Mouse (Mus musculus) liver, embryonic 11.5 days (tissue): ENCODE data around the gene Drc7. TPM values are rescaled to one million over a fixed set of nuclear protein-coding genes. Genes with fewer than 3 reads are reported as not detected.

ENCODE experiments used
- ATAC-seq: fragments of 200-750 bp; cut with Nextera tagmentation; replicated peaks from 2 replicates; pipeline ENCODE4 v1.8.0; 2017; ENCODE audit warnings: moderate number of reproducible peaks, mild to moderate bottlenecking, moderate TSS enrichment, moderate library complexity; ENCODE audit not compliant: low FRiP score
- DNase-seq: peaks from one replicate; pipeline ENCODE4 v3.0.0-alpha.2; 2017; ENCODE audit warnings: low spot score
- H3K27ac ChIP-seq: fragments of 300-500 bp; sonication (generic); 2 replicates; pipeline ENCODE4 v1.5.1; 2014; ENCODE audit warnings: mild to moderate bottlenecking, low read depth, low read length, control low read depth
- H3K27me3 ChIP-seq: fragments of 300-500 bp; sonication (generic); replicated peaks from 2 replicates; pipeline ENCODE4 v1.6.1; 2014; ENCODE audit warnings: low read length, mixed read lengths; ENCODE audit not compliant: control insufficient read depth, insufficient read depth
- H3K36me3 ChIP-seq: fragments of 300-500 bp; sonication (generic); 2 replicates; pipeline ENCODE4 v1.6.1; 2014; ENCODE audit warnings: mild to moderate bottlenecking, low read length, moderate library complexity, mixed read lengths; ENCODE audit not compliant: control insufficient read depth, insufficient read depth
- H3K4me1 ChIP-seq: fragments of 300-500 bp; sonication (generic); replicated peaks from 2 replicates; pipeline ENCODE4 v1.6.1; 2014; ENCODE audit warnings: low read length, mixed read lengths; ENCODE audit not compliant: control insufficient read depth, insufficient read depth
- H3K4me2 ChIP-seq: fragments of 300-500 bp; sonication (generic); 2 replicates; pipeline ENCODE4 v1.6.1; 2014; ENCODE audit warnings: mild to moderate bottlenecking, control low read depth, moderate library complexity
- H3K4me3 ChIP-seq: fragments of 300-500 bp; sonication (generic); 2 replicates; pipeline ENCODE4 v1.5.1; 2014; ENCODE audit warnings: low read depth, low read length, control low read depth
- H3K9ac ChIP-seq: fragments of 300-500 bp; sonication (generic); 2 replicates; pipeline ENCODE4 v1.6.1; 2014; ENCODE audit warnings: low read depth, low read length, control low read depth
- H3K9me3 ChIP-seq: fragments of 300-500 bp; sonication (generic); 2 replicates; pipeline ENCODE4 v1.6.1; 2016; ENCODE audit warnings: low read length, inconsistent platforms, mixed read lengths; ENCODE audit not compliant: control insufficient read depth
- WGBS: fragments of 180-500 bp; shearing (Covaris S2); extraction: QIAGEN DNeasy Blood & Tissue Kit; methylation state at CpG from one replicate; pipeline ENCODE4 v1.1.7; 2014; 5-methylcytosine and 5-hydroxymethylcytosine counted together
- polyA plus RNA-seq: library from polyadenylated mRNA; unstranded; fragments of >200 nt; fragmentation: Nextera tagmentation; extraction: Ambion mirVana; gene quantifications from 2 replicates; pipeline ENCODE4 v1.2.1, GENCODE M21; 2014

The Drc7 gene
- polyA plus RNA-seq, 1 experiment from 2014 or later = 0.26 TPM

- ATAC-seq (peak; percentile 17; the same call in 1 of the 2 replicates), DNase-seq (no peak)
- Histone ChIP-seq H3K4me1 (peaks cover 14% of the 10 kb centered on the region), H3K4me3 (no peak overlapping the region), H3K27me3 (no peaks in the 10 kb centered on the region), H3K9me3 (no peaks in the 10 kb centered on the region), H3K9ac (peak overlapping the region; percentile 46), H3K4me2 (peak overlapping the region; percentile 43), H3K36me3 (peaks cover 15% of the 10 kb centered on the region), H3K27ac (peak overlapping the region; percentile 47)
- 70% methylated on average over 7 of the region's 7 CpGs for WGBS
Measured at GRCm38 (mm10) chr8:95085432-95086141, 30.7 kb downstream of the Drc7 start.

GRCm38 (mm10) chr8:95093574-95093973 lies 38.7 kb downstream of the Drc7 start:
- Histone ChIP-seq H3K4me2 (no peak overlapping the region), H3K4me1 (no peaks in the 10 kb centered on the region), H3K9me3 (no peaks in the 10 kb centered on the region), H3K27me3 (no peaks in the 10 kb centered on the region), H3K27ac (no peak overlapping the region), H3K4me3 (no peak overlapping the region), H3K9ac (no peak overlapping the region), H3K36me3 (peaks cover 12% of the 10 kb centered on the region; the same call in 1 of the 2 replicates)
- DNase-seq (no peak), ATAC-seq (no peak)
- 87% methylated on average over 4 of the region's 4 CpGs for WGBS

DNA sequence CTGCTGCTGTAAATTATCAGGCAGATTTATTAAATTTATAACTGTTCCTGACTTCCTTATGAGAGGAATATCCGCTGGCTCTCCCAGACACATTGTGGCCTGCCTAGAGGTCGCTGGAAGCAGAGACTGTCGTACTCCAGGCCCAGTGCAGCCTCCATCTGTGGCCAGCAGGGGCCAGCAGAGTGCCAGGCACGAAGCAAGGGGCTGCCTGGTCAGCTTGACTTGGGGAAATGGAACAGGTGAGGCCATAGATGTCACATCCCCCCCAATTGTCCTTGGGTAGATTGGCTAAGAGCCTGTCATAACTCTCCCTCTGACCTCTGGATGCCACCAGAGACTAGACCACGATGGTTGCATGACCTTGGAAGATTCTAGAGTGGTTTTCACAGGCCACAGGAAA lies 44.1 kb downstream of the Drc7 start:
- no peaks in the 10 kb centered on the region for H3K4me1 ChIP-seq
- ATAC-seq (peak; percentile 62; the same call in 1 of the 2 replicates), DNase-seq (peak; percentile 52)
- H3K27me3 ChIP-seq = no peaks in the 10 kb centered on the region
- H3K9me3 ChIP-seq = no peaks in the 10 kb centered on the region
- no peak overlapping the region for H3K4me3 ChIP-seq
- 30% methylated on average over 5 of the region's 5 CpGs for WGBS
- H3K9ac ChIP-seq = no peak overlapping the region
- H3K4me2 ChIP-seq = no peak overlapping the region
- H3K36me3 ChIP-seq = peaks cover 11% of the 10 kb centered on the region
- no peak overlapping the region for H3K27ac ChIP-seq

DNA sequence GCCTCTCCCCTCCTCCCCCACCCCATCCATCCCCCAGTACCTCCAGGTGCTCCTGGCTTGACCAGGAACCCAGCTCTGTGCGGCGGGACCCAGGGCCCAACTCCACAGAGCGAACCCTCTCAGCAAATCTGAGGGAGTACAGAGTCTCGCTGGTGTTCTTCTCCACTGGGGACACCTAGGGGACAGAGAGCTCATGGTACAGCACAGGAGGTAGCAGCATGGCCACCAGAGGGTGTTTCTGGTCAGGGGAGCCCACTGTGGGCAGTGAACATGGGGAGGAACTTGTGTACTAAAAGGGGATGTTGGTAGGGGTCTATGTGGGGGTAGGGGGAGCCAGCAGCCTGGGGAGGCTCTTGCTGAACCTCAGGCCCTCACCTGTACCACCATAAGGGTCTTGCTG lies 47.1 kb downstream of the Drc7 start:
- no peak for DNase-seq
- 0 out of 2 replicates have a peak, but pooled peaks have one; percentile 22 for ATAC-seq
- Histone ChIP-seq H3K27me3 (no peaks in the 10 kb centered on the region), H3K27ac (no peak overlapping the region), H3K4me3 (no peak overlapping the region), H3K9me3 (no peaks in the 10 kb centered on the region), H3K9ac (no peak overlapping the region), H3K36me3 (peaks cover 11% of the 10 kb centered on the region), H3K4me2 (no peak overlapping the region), H3K4me1 (no peaks in the 10 kb centered on the region)
- WGBS = 70% methylated on average over 4 of the region's 4 CpGs

DNA sequence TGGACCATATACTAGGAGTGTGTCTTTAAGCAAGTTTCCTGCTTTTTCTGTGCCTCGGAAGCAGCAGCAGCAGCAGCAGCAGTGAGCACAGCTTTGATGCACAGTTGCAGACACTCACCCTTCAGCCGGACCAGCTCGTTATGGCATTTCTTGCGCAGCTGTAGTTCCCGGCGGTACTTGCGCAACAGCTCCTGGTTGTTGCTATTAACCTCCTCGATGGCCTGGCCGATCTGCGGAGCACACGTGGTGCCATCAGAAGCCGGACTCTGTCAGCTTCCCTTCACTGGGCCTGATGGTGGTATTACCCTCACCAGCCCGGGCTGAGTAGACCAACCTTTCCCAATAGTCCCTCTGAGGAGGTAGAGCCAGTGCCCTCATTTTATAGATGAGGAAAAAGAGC lies 52.4 kb downstream of the Drc7 start:
- WGBS = 89% methylated on average over 13 of the region's 13 CpGs
- Histone ChIP-seq H3K9ac (no peak overlapping the region), H3K4me2 (no peak overlapping the region), H3K4me3 (no peak overlapping the region), H3K9me3 (no peaks in the 10 kb centered on the region), H3K4me1 (no peaks in the 10 kb centered on the region), H3K27me3 (no peaks in the 10 kb centered on the region), H3K36me3 (no peaks in the 10 kb centered on the region; the same call in 1 of the 2 replicates), H3K27ac (no peak overlapping the region)
- no peak for DNase-seq
- no peak for ATAC-seq

- Histone ChIP-seq H3K4me1 (no peaks in the 10 kb centered on the region), H3K36me3 (no peaks in the 10 kb centered on the region), H3K4me2 (no peak overlapping the region), H3K9me3 (no peaks in the 10 kb centered on the region), H3K27ac (no peak overlapping the region), H3K9ac (no peak overlapping the region), H3K27me3 (no peaks in the 10 kb centered on the region), H3K4me3 (no peak overlapping the region)
- WGBS = 84% methylated on average over 3 of the region's 3 CpGs
- DNase-seq (no peak), ATAC-seq (no peak)
Measured at GRCm38 (mm10) chr8:95112594-95112993, 57.7 kb downstream of the Drc7 start.

DNA sequence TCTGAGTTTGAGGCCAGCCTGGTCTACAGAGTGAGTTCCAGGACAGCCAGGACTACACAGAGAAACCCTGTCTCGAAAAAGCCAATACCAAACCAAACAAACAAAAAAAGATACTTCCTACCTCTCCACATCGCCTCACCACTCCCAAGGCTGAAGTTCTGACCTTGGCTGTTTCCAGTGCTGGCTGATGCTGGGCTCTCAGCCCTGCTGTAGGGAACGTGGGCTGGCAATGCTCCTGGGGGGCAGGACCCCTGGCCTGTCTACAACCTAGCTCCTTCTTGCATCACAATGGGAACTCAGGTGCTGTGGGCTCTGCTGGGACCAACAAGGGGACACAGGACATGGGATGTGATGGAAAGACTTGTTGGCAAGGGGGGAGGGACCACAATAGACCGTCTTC lies 58.2 kb downstream of the Drc7 start:
- 68% methylated on average over 4 of the region's 4 CpGs for WGBS

DNA sequence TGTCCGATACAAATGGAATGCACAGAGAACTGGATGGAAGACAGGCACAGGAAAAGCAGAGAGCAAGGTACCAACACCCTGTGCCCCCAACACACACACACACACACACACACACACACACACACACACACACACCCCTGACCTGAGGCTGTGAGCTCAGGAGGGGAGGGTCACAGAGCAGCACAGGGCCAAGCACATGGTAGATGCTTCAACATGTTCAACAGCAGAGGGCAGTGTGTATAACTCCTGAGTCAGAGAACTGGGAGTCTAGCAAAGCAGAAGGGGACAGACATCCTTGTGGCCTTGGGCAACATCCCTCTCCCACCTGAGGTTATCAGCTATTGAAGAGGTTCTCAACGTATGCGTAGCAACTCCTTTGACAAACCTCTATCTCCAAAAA lies 58.8 kb downstream of the Drc7 start:
- Histone ChIP-seq H3K9me3 (no peaks in the 10 kb centered on the region), H3K27ac (no peak overlapping the region), H3K4me2 (no peak overlapping the region), H3K27me3 (no peaks in the 10 kb centered on the region), H3K4me3 (no peak overlapping the region), H3K36me3 (no peaks in the 10 kb centered on the region), H3K4me1 (no peaks in the 10 kb centered on the region), H3K9ac (no peak overlapping the region)
- DNase-seq (no peak), ATAC-seq (peak; percentile 41; the same call in 1 of the 2 replicates)
- 63% methylated on average over 3 of the region's 3 CpGs for WGBS

More for the DNA sequence above, 58.2 kb downstream of the Drc7 start:
- Histone ChIP-seq H3K4me2 (no peak overlapping the region), H3K36me3 (no peaks in the 10 kb centered on the region), H3K9me3 (no peaks in the 10 kb centered on the region), H3K27me3 (no peaks in the 10 kb centered on the region), H3K4me3 (no peak overlapping the region), H3K27ac (no peak overlapping the region), H3K4me1 (no peaks in the 10 kb centered on the region), H3K9ac (no peak overlapping the region)
- ATAC-seq (no peak), DNase-seq (no peak)

DNA sequence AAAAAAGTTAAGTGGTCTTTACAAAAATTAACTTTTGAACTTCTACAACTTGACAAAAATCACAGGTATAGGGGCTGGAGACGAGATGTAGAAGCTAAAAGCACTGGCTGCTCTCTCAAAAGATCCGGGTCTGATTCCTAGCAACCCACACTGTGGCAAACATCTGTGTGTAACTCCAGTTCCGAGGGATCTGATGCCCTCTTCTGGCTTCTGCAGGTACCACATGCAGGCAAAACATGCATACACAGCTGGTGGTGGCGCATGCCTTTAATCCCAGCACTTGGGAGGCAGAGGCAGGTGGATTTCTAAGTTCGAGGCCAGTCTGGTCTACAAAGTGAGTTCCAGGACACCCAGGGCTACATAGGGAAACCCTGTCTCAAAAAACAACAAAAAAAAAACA lies 68.6 kb downstream of the Drc7 start:
- Histone ChIP-seq H3K27ac (no peak overlapping the region), H3K27me3 (no peaks in the 10 kb centered on the region), H3K4me3 (no peak overlapping the region), H3K36me3 (0 out of 2 replicates have a peak, but pooled peaks cover 4% of the 10 kb centered on the region), H3K9ac (no peak overlapping the region), H3K9me3 (no peaks in the 10 kb centered on the region), H3K4me1 (no peaks in the 10 kb centered on the region), H3K4me2 (no peak overlapping the region)
- 80% methylated on average over 5 of the region's 5 CpGs for WGBS
- ATAC-seq (no peak), DNase-seq (no peak)
